Mouse (Mus musculus): ENCODE data around the gene Ttc16. TPM values are rescaled to one million over a fixed set of nuclear protein-coding genes. Genes with fewer than 3 reads are reported as not detected.

Ttc16 gene
- polyA plus RNA-seq, 1 experiment, result 1.1 TPM

GRCm38 (mm10) chr2:32728463-32728862, 47.0 kb downstream of the Ttc16 start:
- H3K27ac ChIP-seq (ENCODE audit: insufficient read depth, low read depth, low read length), result peak overlapping the region; percentile 56; the same call in 1 of the 2 replicates
- H3K4me1 ChIP-seq (ENCODE audit: control insufficient read depth, insufficient read depth, low read length), result peaks cover 3% of the 10 kb centered on the region; the same call in 1 of the 2 replicates
- H3K27me3 ChIP-seq (replicated peaks; ENCODE audit: control insufficient read depth, insufficient read depth, low read length), result no peaks in the 10 kb centered on the region
- 64% methylated on average over 7 of the region's 7 CpGs for WGBS
- TF ChIP-seq CTCF (conservative IDR thresholded peaks at IDR 0.05; ENCODE audit: insufficient read depth, insufficient read length, low read depth, low read length) (no peak), POLR2A (IDR thresholded peaks at IDR 0.05; ENCODE audit: low read depth, low read length) (no peak)
- peak; percentile 87 for DNase-seq
- H3K4me3 ChIP-seq (ENCODE audit: insufficient read depth, low read depth, low read length), result peak overlapping the region; percentile 66
- H3K36me3 ChIP-seq (ENCODE audit: control insufficient read depth, insufficient read depth, low read length), result no peaks in the 10 kb centered on the region

DNA sequence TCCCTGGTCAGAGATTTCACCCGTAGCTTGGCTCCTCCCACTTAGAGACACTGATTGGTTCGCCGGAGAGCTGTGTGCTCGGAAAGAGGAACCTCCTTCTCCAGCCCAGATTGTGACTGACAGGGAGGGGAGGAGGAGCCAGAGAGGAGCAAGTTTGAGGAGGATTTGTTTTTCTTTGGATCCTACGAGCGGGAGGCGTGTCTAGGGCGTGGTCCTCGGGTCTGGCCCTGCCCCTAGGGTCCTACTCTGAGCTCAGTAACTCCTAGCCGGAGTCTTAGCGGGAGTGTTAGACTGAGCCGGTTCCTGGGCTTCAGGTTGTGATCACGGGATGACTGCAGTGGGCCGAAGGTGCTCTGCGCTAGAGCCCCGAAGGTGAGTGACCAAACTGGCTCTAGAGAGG, 48.0 kb downstream of the Ttc16 start:
- 1% methylated on average over 16 of the region's 16 CpGs for WGBS
- H3K36me3 ChIP-seq (ENCODE audit: control insufficient read depth, insufficient read depth, low read length), result no peaks in the 10 kb centered on the region
- H3K27ac ChIP-seq (ENCODE audit: insufficient read depth, low read depth, low read length), result no peak overlapping the region
- H3K27me3 ChIP-seq (replicated peaks; ENCODE audit: control insufficient read depth, insufficient read depth, low read length), result no peaks in the 10 kb centered on the region
- peak overlapping the region; percentile 66 for H3K4me3 ChIP-seq (ENCODE audit: insufficient read depth, low read depth, low read length)
- DNase-seq, result peak; percentile 99
- peaks cover 3% of the 10 kb centered on the region; the same call in 1 of the 2 replicates for H3K4me1 ChIP-seq (ENCODE audit: control insufficient read depth, insufficient read depth, low read length)
- TF ChIP-seq POLR2A (IDR thresholded peaks at IDR 0.05; ENCODE audit: low read depth, low read length), result peak; percentile 92
- TF ChIP-seq CTCF (conservative IDR thresholded peaks at IDR 0.05; ENCODE audit: insufficient read depth, insufficient read length, low read depth, low read length), result no peak

DNA sequence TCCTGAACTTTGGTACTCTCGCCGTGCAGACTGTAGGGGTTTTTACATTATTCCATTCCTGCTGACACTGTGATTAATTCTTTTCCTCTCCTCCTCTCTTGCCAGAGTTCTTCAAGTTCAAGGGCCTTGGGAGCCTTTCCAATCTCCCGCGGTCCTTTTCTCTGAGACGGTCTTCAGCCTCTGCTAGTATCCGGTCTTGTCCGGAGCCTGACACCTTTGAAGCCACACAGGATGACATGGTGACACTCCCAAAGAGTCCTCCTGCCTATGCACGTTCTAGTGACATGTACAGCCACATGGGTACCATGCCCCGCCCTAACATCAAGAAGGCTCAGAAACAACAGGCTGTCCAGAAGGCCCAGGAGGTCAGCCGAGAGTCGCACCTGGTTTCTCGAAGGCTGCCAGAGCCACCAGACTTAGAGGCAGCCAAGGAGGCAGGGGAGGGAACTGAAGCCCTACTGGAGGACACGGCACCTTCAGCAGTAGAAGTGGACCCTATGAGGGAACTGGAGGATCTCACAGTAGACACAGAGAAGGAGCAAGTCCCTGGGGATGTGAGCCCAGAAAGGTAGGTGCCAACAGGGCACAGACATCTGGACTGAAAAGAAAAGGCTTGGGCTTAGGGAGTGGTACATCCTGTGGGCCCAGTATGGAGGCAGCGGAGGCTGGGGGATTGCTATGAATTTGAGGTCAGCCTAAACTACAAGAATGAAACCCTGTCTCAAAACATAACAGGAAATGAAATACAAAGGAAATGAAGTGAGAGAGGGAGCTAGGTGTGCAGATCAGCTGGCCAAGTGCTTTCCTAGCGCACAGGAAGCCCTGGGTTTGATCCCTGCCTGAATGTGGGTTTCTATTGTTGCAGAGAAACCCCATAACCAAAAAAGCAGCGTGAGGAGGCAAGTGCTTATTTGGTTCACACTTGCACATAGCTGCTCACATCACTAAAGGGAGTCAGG, 50.3 kb downstream of the Ttc16 start:
- peaks cover 3% of the 10 kb centered on the region; the same call in 1 of the 2 replicates for H3K4me1 ChIP-seq (ENCODE audit: control insufficient read depth, insufficient read depth, low read length)
- no peak overlapping the region for H3K27ac ChIP-seq (ENCODE audit: insufficient read depth, low read depth, low read length)
- 50% methylated on average over 16 of the region's 16 CpGs for WGBS
- peak; percentile 70 for DNase-seq
- TF ChIP-seq POLR2A (IDR thresholded peaks at IDR 0.05; ENCODE audit: low read depth, low read length) (no peak), CTCF (conservative IDR thresholded peaks at IDR 0.05; ENCODE audit: insufficient read depth, insufficient read length, low read depth, low read length) (no peak)
- no peaks in the 10 kb centered on the region for H3K36me3 ChIP-seq (ENCODE audit: control insufficient read depth, insufficient read depth, low read length)
- no peak overlapping the region for H3K4me3 ChIP-seq (ENCODE audit: insufficient read depth, low read depth, low read length)
- H3K27me3 ChIP-seq (replicated peaks; ENCODE audit: control insufficient read depth, insufficient read depth, low read length), result no peaks in the 10 kb centered on the region

- H3K27ac ChIP-seq (ENCODE audit: insufficient read depth, low read depth, low read length), result no peak overlapping the region
- no peak overlapping the region for H3K4me3 ChIP-seq (ENCODE audit: insufficient read depth, low read depth, low read length)
- peaks cover 3% of the 10 kb centered on the region; the same call in 1 of the 2 replicates for H3K4me1 ChIP-seq (ENCODE audit: control insufficient read depth, insufficient read depth, low read length)
- WGBS, result 85% methylated on average over 4 of the region's 4 CpGs
- H3K27me3 ChIP-seq (replicated peaks; ENCODE audit: control insufficient read depth, insufficient read depth, low read length), result no peaks in the 10 kb centered on the region
- TF ChIP-seq POLR2A (IDR thresholded peaks at IDR 0.05; ENCODE audit: low read depth, low read length) (no peak), CTCF (conservative IDR thresholded peaks at IDR 0.05; ENCODE audit: insufficient read depth, insufficient read length, low read depth, low read length) (no peak)
- no peak for DNase-seq
- no peaks in the 10 kb centered on the region for H3K36me3 ChIP-seq (ENCODE audit: control insufficient read depth, insufficient read depth, low read length)
Measured at GRCm38 (mm10) chr2:32724149-32724548, 51.3 kb downstream of the Ttc16 start.

DNA sequence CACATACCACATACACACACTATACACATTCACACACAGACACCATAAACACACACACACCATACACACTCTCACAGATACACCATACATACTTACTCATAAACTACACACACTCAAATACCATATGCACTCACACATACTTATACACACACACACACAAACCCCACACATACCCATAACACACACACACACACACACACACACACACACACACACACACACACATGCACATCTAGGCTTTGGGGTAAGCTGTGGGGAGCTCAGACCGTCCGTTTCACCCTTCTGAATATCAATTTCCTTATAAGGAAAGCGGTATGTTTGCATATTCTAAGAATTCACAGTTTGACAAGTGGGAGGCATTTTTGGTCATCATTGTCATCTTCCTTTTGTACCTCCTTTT, 52.9 kb downstream of the Ttc16 start:
- no peak for DNase-seq
- H3K36me3 ChIP-seq (ENCODE audit: control insufficient read depth, insufficient read depth, low read length), result no peaks in the 10 kb centered on the region
- no peak for TF ChIP-seq CTCF (conservative IDR thresholded peaks at IDR 0.05; ENCODE audit: insufficient read depth, insufficient read length, low read depth, low read length)
- no peak for TF ChIP-seq POLR2A (IDR thresholded peaks at IDR 0.05; ENCODE audit: low read depth, low read length)
- no peaks in the 10 kb centered on the region for H3K27me3 ChIP-seq (replicated peaks; ENCODE audit: control insufficient read depth, insufficient read depth, low read length)
- no peak overlapping the region for H3K4me3 ChIP-seq (ENCODE audit: insufficient read depth, low read depth, low read length)
- WGBS, result 67% methylated on average over 3 of the region's 3 CpGs
- H3K4me1 ChIP-seq (ENCODE audit: control insufficient read depth, insufficient read depth, low read length), result peaks cover 3% of the 10 kb centered on the region; the same call in 1 of the 2 replicates
- H3K27ac ChIP-seq (ENCODE audit: insufficient read depth, low read depth, low read length), result no peak overlapping the region

DNA sequence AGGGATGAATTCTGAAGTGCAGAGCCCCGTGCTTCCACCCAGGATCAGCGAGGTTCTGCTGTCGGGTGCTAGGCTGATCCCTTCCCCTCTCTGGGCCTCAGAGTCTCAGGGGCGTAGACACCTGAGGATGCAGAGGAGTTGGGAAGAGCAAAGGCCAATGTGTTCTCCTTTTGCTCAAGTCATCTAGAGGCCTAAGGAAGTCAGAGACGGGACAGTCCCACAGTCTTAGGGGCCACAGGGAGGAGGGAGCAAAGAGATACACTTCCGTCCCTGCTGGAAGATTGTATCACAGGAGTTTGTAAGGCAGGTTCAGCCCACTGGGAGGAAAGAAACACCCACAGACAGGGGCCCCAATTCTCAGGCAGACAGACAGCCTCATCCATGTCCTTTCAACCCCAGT, 53.4 kb downstream of the Ttc16 start:
- Histone ChIP-seq H3K4me3 (ENCODE audit: insufficient read depth, low read depth, low read length) (no peak overlapping the region), H3K27ac (ENCODE audit: insufficient read depth, low read depth, low read length) (no peak overlapping the region), H3K36me3 (ENCODE audit: control insufficient read depth, insufficient read depth, low read length) (no peaks in the 10 kb centered on the region), H3K4me1 (ENCODE audit: control insufficient read depth, insufficient read depth, low read length) (peaks cover 3% of the 10 kb centered on the region; the same call in 1 of the 2 replicates), H3K27me3 (replicated peaks; ENCODE audit: control insufficient read depth, insufficient read depth, low read length) (no peaks in the 10 kb centered on the region)
- WGBS, result 61% methylated on average over 6 of the region's 6 CpGs
- no peak for DNase-seq
- TF ChIP-seq CTCF (conservative IDR thresholded peaks at IDR 0.05; ENCODE audit: insufficient read depth, insufficient read length, low read depth, low read length) (no peak), POLR2A (IDR thresholded peaks at IDR 0.05; ENCODE audit: low read depth, low read length) (no peak)

DNA sequence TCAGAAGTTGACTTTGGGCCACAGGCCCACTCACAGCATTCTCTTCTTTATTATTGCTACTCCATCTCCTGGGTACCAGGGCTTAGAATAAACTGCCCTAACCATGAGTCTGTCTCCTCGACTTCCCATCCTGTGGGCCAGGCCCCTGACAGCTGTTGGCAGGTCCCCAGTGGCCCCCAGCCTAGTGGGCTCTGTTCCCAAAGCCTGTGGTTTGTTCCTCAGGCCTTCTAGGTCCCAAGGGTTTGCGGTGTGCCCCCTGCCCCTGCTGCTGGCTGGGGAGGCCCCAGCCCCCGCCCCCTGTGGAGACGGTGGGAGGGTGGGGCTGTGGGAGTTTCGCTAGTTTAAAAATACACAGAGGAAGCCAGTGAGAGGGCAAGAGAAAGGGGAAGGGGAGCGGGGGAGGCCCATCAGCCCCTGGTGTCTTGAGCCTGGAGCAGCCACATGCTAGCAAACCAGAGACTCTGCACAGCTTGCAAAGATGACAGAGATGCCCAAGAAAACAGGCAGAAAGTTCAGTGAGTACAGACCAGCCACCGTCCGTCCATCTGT, 54.7 kb downstream of the Ttc16 start, which contains the start of gene Sh2d3c:
TSS of gene Sh2d3c (plus strand) at position 375 of the 549 bp plus-strand sequence.
- Histone ChIP-seq H3K36me3 (ENCODE audit: control insufficient read depth, insufficient read depth, low read length) (no peaks in the 10 kb centered on the region), H3K4me3 (ENCODE audit: insufficient read depth, low read depth, low read length) (no peak within 1 kb of the TSS; the same call in 1 of the 2 replicates), H3K4me1 (ENCODE audit: control insufficient read depth, insufficient read depth, low read length) (peaks cover 3% of the 10 kb centered on the region; the same call in 1 of the 2 replicates), H3K27me3 (replicated peaks; ENCODE audit: control insufficient read depth, insufficient read depth, low read length) (no peaks in the 10 kb centered on the region), H3K27ac (ENCODE audit: insufficient read depth, low read depth, low read length) (no peak within 1 kb of the TSS)
- DNase-seq, result peak; percentile 53
- TF ChIP-seq CTCF (conservative IDR thresholded peaks at IDR 0.05; ENCODE audit: insufficient read depth, insufficient read length, low read depth, low read length) (no peak), POLR2A (IDR thresholded peaks at IDR 0.05; ENCODE audit: low read depth, low read length) (no peak)
- 50% methylated on average over 8 of the region's 8 CpGs for WGBS

All from kidney, adult 2 months (tissue).